Mouse (Mus musculus): Measurements from ENCODE around the gene Arid5b. TPM values are rescaled to one million over a fixed set of nuclear protein-coding genes. Genes with fewer than 3 reads are reported as not detected.
A peak's percentile ranks its signal among the peaks of the same experiment; 100 is the strongest.

Arid5b gene
- polyA plus RNA-seq, 1 experiment from 2014 or later = 10.6 TPM

GRCm38 (mm10) chr10:68276350-68276975 lies 2.1 kb downstream of the Arid5b start:
- Histone ChIP-seq H3K9ac (ENCODE audit: low read length) (peak overlapping the region; percentile 70), H3K9me3 (replicated peaks; ENCODE audit: control insufficient read depth, low read length) (no peaks in the 10 kb centered on the region), H3K4me1 (ENCODE audit: control insufficient read depth, insufficient read depth, low read length) (no peaks in the 10 kb centered on the region; the same call in 1 of the 2 replicates), H3K27me3 (replicated peaks; ENCODE audit: control insufficient read depth, insufficient read depth, low read length) (no peaks in the 10 kb centered on the region), H3K4me2 (ENCODE audit: low read length) (peak overlapping the region; percentile 95), H3K27ac (ENCODE audit: low read depth, low read length) (peak overlapping the region; percentile 60; the same call in 1 of the 2 replicates), H3K36me3 (ENCODE audit: control insufficient read depth, insufficient read depth, low read length) (no peaks in the 10 kb centered on the region), H3K4me3 (ENCODE audit: low read depth, low read length) (peak overlapping the region; percentile 58)
- 2% methylated on average over 28 of the region's 29 CpGs for WGBS
- ATAC-seq = peak; percentile 51
- peak; percentile 78 for DNase-seq (ENCODE audit: low spot score)

- no peak overlapping the region for H3K27ac ChIP-seq (ENCODE audit: low read depth, low read length)
Observed at GRCm38 (mm10) chr10:68274900-68275760, 3.4 kb downstream of the Arid5b start.

GRCm38 (mm10) chr10:68269789-68270188 lies 8.8 kb downstream of the Arid5b start:
- Histone ChIP-seq H3K4me1 (ENCODE audit: control insufficient read depth, insufficient read depth, low read length) (no peaks in the 10 kb centered on the region), H3K36me3 (ENCODE audit: control insufficient read depth, insufficient read depth, low read length) (no peaks in the 10 kb centered on the region), H3K27me3 (replicated peaks; ENCODE audit: control insufficient read depth, insufficient read depth, low read length) (no peaks in the 10 kb centered on the region), H3K4me2 (ENCODE audit: low read length) (no peak overlapping the region), H3K9ac (ENCODE audit: low read length) (no peak overlapping the region), H3K9me3 (replicated peaks; ENCODE audit: control insufficient read depth, low read length) (no peaks in the 10 kb centered on the region), H3K4me3 (ENCODE audit: low read depth, low read length) (no peak overlapping the region), H3K27ac (ENCODE audit: low read depth, low read length) (no peak overlapping the region)
- 96% methylated on average over 10 of the region's 10 CpGs for WGBS
- ATAC-seq (no peak), DNase-seq (ENCODE audit: low spot score) (no peak)

More at GRCm38 (mm10) chr10:68274900-68275760, 3.4 kb downstream of the Arid5b start:
- DNase-seq (ENCODE audit: low spot score) = peak; percentile 46
- Histone ChIP-seq H3K4me1 (ENCODE audit: control insufficient read depth, insufficient read depth, low read length) (no peaks in the 10 kb centered on the region; the same call in 1 of the 2 replicates), H3K9ac (ENCODE audit: low read length) (no peak overlapping the region), H3K4me3 (ENCODE audit: low read depth, low read length) (peak overlapping the region; percentile 58; the same call in 1 of the 2 replicates), H3K36me3 (ENCODE audit: control insufficient read depth, insufficient read depth, low read length) (no peaks in the 10 kb centered on the region), H3K4me2 (ENCODE audit: low read length) (peak overlapping the region; percentile 95), H3K9me3 (replicated peaks; ENCODE audit: control insufficient read depth, low read length) (no peaks in the 10 kb centered on the region), H3K27me3 (replicated peaks; ENCODE audit: control insufficient read depth, insufficient read depth, low read length) (no peaks in the 10 kb centered on the region)
- 17% methylated on average over 18 of the region's 18 CpGs for WGBS
- no peak for ATAC-seq

- Histone ChIP-seq H3K9ac (ENCODE audit: low read length) (no peak overlapping the region), H3K27me3 (replicated peaks; ENCODE audit: control insufficient read depth, insufficient read depth, low read length) (no peaks in the 10 kb centered on the region), H3K4me3 (ENCODE audit: low read depth, low read length) (no peak overlapping the region), H3K4me1 (ENCODE audit: control insufficient read depth, insufficient read depth, low read length) (no peaks in the 10 kb centered on the region), H3K9me3 (replicated peaks; ENCODE audit: control insufficient read depth, low read length) (no peaks in the 10 kb centered on the region), H3K4me2 (ENCODE audit: low read length) (no peak overlapping the region), H3K27ac (ENCODE audit: low read depth, low read length) (no peak overlapping the region), H3K36me3 (ENCODE audit: control insufficient read depth, insufficient read depth, low read length) (no peaks in the 10 kb centered on the region)
- 79% methylated on average over 5 of the region's 5 CpGs for WGBS
- no peak for DNase-seq (ENCODE audit: low spot score)
- no peak for ATAC-seq
Observed at GRCm38 (mm10) chr10:68268629-68269028, 9.9 kb downstream of the Arid5b start.

GRCm38 (mm10) chr10:68263969-68264688 lies 14.4 kb downstream of the Arid5b start:
- Histone ChIP-seq H3K27ac (ENCODE audit: low read depth, low read length) (no peak overlapping the region), H3K9me3 (replicated peaks; ENCODE audit: control insufficient read depth, low read length) (no peaks in the 10 kb centered on the region), H3K9ac (ENCODE audit: low read length) (no peak overlapping the region), H3K4me1 (ENCODE audit: control insufficient read depth, insufficient read depth, low read length) (no peaks in the 10 kb centered on the region), H3K4me3 (ENCODE audit: low read depth, low read length) (no peak overlapping the region), H3K27me3 (replicated peaks; ENCODE audit: control insufficient read depth, insufficient read depth, low read length) (no peaks in the 10 kb centered on the region), H3K36me3 (ENCODE audit: control insufficient read depth, insufficient read depth, low read length) (no peaks in the 10 kb centered on the region), H3K4me2 (ENCODE audit: low read length) (no peak overlapping the region)
- DNase-seq (ENCODE audit: low spot score) (no peak), ATAC-seq (no peak)
- WGBS = 94% methylated on average over 10 of the region's 10 CpGs

GRCm38 (mm10) chr10:68263296-68263968 lies 15.1 kb downstream of the Arid5b start:
- Histone ChIP-seq H3K27me3 (replicated peaks; ENCODE audit: control insufficient read depth, insufficient read depth, low read length) (no peaks in the 10 kb centered on the region), H3K4me1 (ENCODE audit: control insufficient read depth, insufficient read depth, low read length) (no peaks in the 10 kb centered on the region), H3K4me2 (ENCODE audit: low read length) (no peak overlapping the region), H3K9me3 (replicated peaks; ENCODE audit: control insufficient read depth, low read length) (no peaks in the 10 kb centered on the region), H3K9ac (ENCODE audit: low read length) (no peak overlapping the region), H3K4me3 (ENCODE audit: low read depth, low read length) (no peak overlapping the region), H3K27ac (ENCODE audit: low read depth, low read length) (no peak overlapping the region), H3K36me3 (ENCODE audit: control insufficient read depth, insufficient read depth, low read length) (no peaks in the 10 kb centered on the region)
- no peak for DNase-seq (ENCODE audit: low spot score)
- ATAC-seq = no peak
- 95% methylated on average over 9 of the region's 9 CpGs for WGBS

GRCm38 (mm10) chr10:68259601-68260000 lies 18.9 kb downstream of the Arid5b start:
- no peaks in the 10 kb centered on the region for H3K27me3 ChIP-seq (replicated peaks; ENCODE audit: control insufficient read depth, insufficient read depth, low read length)
- 53% methylated on average over 4 of the region's 4 CpGs for WGBS
- ATAC-seq (no peak), DNase-seq (ENCODE audit: low spot score) (no peak)
- H3K36me3 ChIP-seq (ENCODE audit: control insufficient read depth, insufficient read depth, low read length) = no peaks in the 10 kb centered on the region
- H3K9ac ChIP-seq (ENCODE audit: low read length) = no peak overlapping the region
- no peak overlapping the region for H3K4me3 ChIP-seq (ENCODE audit: low read depth, low read length)
- no peak overlapping the region for H3K27ac ChIP-seq (ENCODE audit: low read depth, low read length)
- H3K4me2 ChIP-seq (ENCODE audit: low read length) = no peak overlapping the region
- H3K9me3 ChIP-seq (replicated peaks; ENCODE audit: control insufficient read depth, low read length) = no peaks in the 10 kb centered on the region
- H3K4me1 ChIP-seq (ENCODE audit: control insufficient read depth, insufficient read depth, low read length) = no peaks in the 10 kb centered on the region

GRCm38 (mm10) chr10:68257358-68258056 lies 21.0 kb downstream of the Arid5b start:
- Histone ChIP-seq H3K36me3 (ENCODE audit: control insufficient read depth, insufficient read depth, low read length) (no peaks in the 10 kb centered on the region), H3K9ac (ENCODE audit: low read length) (no peak overlapping the region), H3K9me3 (replicated peaks; ENCODE audit: control insufficient read depth, low read length) (no peaks in the 10 kb centered on the region), H3K4me3 (ENCODE audit: low read depth, low read length) (no peak overlapping the region), H3K27ac (ENCODE audit: low read depth, low read length) (no peak overlapping the region), H3K4me2 (ENCODE audit: low read length) (no peak overlapping the region), H3K4me1 (ENCODE audit: control insufficient read depth, insufficient read depth, low read length) (no peaks in the 10 kb centered on the region), H3K27me3 (replicated peaks; ENCODE audit: control insufficient read depth, insufficient read depth, low read length) (no peaks in the 10 kb centered on the region)
- no peak for DNase-seq (ENCODE audit: low spot score)
- 80% methylated on average over 10 of the region's 10 CpGs for WGBS
- no peak for ATAC-seq

Data from forebrain, embryonic 14.5 days (tissue).